Mouse (Mus musculus): Measurements from ENCODE around the gene Tead3.

Tead3 gene

DNA sequence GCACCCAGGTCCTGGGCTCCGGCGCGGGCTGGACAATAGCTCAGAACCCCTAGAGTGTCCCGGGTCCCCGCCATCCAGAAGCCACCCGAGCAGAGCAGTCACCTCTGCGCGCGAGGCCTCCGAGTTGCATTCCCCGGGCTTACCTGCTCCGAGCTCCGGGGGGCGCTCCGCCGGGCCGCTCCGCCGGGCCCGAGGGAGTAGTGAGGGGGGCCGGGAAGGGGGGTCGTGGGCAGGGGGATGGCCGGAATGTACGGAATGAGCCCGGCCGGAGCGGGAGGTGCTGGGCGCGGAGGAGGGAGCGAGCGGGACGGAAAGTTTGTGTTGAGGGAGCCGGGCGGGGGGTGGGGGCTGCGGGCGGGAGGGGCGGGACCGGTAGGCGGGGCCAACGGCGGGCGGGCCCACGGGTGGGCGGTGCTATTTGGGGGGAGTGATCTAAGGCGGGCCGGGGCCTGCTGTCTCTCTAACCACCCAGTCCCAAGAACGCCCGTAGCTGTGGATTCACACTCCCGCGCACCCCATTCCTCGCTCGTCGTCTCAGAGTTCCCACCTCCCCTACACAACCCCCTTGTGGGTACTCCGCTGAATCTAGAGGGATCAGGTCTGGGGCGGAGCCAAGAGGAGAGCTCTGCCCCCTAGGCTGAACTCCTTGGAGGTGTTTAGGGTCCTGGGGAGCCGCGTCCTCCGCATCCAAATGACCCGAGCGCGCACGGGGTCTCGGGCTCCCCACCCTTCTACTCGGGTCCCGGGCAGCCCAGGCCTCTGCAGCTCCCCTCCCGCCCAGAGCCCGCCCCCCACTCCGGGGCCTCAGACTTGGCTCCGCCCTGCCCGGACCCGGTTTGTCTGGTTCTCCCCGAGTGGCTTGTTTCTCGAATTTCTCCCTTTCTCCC, at the start of gene Tead3:
Tead3 (minus strand) TSS at position 352 of the 887 bp plus-strand sequence.
- peak; percentile 82 for DNase-seq (ENCODE audit: low spot score)

DNA sequence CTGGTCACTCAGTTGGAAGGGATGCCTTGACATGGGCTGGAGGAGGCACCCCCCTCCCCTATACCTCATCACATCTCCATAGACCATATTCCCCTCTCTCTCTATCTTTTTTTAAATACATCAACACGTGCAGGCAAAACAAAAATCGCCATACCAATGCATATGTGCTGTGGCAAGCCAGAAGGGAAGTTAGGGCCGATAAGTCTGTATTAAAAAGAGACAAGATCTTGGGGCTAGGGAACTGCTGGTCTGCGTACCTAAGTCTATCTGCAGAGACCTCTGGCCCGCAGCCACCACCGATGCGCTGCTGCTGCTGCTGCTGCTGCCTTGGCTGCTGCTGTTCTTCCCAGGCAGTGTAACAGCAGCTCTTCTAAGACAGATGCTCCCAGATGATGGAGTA, 44.4 kb upstream of the Tead3 start:
- no peak for DNase-seq (ENCODE audit: low spot score)

DNA sequence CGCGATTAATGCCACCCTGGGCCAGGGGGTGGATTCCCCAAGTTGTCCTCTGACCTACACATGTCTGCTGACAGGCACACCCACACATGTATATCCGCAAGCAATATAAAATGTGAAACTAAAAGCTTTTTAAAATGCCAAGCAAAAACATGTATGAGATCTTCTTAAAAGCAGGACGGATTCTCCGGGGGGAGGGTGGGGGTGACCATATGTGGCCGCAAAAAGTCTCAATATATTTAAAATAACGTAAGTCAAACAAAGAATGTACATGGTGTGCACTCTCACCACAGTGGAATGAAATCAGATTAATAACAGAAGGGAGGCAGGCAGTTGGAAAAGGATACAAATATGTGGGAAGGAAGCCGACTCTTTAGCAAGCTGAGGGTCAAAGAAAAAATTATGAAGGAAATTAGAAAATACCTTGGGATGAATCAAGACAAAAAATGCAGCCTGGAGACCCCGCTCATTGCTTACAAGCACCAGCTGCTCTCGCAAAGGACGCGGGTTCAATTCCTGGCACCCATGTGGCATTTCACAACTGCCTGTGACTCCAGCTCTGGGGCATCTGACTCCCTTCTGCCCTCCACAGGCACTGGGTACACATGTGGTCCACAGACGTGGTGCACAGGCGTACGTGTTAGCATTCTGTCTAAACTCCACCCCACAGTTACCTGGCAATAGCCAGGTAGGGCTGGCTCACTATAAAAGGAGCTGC, 43.6 kb upstream of the Tead3 start:
- DNase-seq (ENCODE audit: low spot score) = no peak

DNA sequence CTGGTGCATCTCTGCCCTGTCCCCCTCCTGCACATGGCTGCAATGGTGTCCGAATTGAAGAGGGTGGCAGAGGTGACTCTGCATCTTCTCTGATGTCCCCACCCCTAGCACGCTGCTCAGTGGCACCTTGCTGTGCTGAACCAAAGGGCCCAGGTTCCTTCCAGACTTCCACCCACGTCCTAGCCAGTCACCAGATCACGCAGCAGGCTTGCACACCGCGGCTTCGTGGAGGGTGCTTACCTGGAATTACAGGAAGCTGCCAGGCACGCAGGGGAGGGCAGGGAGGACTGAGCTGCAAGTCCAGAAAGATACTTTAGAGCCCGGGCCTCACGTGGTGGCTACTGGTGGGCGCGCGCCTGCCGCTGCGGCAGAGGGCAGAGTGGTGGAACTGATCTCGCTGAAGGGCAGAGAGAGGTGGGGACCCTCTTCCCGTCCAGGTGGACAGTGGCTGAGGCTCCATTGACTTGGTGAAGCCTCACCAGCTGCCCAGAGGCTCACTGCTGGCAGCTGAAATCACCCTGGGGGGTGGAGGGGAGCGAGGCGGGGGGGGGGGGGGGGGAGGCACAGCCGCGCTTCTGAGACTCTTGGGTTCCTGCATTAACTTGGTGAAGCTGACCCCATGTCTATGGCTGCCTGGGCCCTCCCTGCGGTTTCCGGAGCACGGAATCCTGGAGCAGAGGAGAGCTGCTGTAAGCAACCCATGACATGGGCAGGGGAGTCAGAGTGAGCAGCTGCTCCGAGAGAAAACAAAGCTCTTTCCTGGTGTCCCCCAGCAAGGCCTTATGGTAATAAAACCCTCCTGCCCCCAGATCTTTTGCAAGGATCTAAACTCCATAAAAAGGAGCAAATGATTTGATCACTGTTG, 41.2 kb upstream of the Tead3 start:
- DNase-seq (ENCODE audit: low spot score) = no peak

DNA sequence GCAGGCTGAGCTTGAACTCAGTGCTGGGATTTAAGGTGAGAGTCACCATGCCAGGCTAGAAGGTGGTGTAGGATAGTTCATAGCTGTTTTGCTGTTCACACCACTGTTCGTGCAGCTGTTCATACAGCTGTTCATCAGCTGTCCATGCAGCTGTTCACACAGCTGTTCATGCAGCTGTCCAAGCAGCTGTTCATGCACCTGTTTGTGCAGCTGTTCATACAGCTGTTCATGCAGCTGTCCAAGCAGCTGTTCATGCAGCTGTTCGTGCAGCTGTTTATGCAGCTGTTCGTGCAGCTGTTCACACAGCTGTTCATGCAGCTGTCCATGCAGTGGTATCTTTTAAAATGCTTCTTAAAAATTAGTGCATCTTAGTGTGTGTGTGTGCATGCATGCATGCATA, 37.9 kb upstream of the Tead3 start:
- no peak for DNase-seq (ENCODE audit: low spot score)

DNA sequence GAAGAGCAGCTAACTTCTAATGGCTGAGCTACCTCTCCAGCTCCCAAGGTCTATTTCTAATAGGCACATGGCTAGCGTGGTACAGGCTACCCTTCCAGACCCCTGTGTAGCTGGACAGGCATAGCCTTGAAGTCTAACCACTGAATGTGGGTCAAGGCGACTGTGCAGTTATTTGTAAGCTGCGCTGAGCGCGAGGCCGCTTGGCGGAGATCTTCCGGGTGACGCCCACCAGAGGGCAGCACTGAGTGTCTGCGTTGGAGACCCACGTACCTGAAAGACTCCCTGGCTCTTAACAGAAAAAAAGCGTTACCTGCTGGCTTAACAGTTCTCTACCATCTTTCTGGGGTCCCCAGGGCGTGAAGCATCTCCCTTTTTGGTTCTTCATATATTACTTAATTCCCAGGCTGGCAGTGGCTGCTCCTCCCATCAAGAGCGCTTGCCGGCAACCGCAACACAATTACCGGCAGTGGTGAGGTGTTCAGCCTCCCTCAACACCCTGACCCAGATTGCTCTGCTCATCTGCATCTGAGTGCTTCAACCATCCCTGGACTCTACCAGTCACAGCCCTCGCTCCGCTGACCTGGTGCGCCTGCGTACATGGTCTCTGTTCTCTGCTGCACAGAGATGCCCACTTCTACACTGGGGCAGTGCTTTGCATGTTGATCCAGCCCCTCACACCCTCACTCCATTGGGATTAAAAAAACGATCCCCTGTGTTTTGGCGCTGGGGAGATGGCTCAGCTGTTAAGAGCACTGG, 35.7 kb upstream of the Tead3 start:
- DNase-seq (ENCODE audit: low spot score) = peak; percentile 84

DNA sequence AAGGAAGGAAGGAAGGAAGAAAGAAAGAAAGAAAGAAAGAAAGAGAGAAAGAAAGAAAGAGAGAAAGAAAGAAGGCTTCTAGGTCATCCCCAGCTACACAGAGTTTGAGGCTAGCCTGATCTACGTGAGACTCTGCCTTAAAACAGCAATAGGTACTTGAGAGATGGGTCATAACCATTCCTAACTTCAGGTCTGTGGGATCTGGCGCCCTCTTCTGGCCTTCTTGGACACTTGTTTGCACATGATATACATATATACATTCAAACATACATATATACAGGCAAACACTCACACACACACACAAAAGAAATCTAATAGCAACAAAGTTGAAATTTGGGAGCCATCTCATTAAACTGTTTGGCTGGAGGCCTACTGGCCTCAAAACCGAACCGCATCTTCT, 33.7 kb upstream of the Tead3 start:
- DNase-seq (ENCODE audit: low spot score) = no peak

DNA sequence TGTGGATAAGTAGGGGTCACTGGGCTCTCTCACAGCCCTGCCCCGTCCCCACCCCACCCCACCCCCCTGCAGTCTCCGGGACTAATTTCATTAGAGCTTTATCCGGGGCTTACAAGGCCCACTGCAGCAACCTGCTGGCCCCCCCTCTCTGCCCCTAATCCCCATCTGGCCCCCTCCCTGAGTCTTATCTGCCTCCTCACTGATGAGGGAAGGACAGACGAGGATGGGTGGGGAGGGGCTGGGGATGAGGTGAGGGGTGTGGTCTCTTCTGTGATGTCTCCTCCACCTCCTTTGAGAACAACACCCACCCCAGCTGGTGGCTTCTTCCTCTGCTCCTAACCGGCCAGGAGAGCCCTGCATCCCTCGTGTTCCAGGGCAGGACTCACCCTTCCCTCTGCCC, 29.6 kb upstream of the Tead3 start:
- no peak for DNase-seq (ENCODE audit: low spot score)

DNA sequence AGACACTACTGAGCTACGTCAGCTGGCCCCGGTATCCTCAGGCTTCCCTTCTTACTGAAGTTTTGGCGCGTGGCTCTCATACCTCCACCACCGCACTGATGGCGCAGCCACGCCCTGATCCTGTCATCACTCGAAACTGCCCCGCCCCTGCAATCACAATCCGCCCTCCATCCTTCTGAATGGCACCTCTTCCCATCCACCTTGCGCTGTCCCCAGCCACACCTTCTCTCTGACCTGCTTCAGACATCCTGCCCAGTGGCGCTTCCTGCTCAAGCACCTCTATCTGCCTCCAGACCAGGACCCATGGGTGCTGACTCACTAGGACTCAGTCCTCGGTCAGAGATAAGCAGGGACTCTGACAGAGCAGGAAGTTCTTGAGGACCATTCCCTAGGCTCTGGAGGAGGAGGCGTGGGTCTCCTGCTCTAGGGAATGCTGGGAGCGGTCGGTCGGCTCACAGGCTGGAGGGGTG, 25.0 kb upstream of the Tead3 start:
- no peak for DNase-seq (ENCODE audit: low spot score)

DNA sequence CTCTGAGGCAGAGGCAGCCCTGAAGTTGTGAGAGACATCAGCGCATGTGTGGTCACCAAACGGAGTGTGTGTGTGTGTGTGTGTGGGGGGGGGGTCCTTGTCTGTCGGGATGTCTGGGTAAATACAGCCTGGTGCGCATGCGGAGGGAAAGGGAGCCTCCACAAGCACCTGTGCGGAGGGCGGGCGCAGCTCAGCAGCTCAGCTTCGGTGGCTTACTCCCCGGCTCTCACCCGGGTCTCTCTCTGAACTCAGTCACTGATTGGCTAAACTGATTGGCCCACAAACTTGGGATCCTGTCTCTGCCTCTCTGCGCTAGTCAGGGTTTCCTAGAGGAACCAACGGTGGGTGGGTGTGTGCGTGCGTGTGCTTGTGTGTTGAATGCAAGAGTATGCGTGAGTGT, 23.9 kb upstream of the Tead3 start:
- no peak for DNase-seq (ENCODE audit: low spot score)

DNA sequence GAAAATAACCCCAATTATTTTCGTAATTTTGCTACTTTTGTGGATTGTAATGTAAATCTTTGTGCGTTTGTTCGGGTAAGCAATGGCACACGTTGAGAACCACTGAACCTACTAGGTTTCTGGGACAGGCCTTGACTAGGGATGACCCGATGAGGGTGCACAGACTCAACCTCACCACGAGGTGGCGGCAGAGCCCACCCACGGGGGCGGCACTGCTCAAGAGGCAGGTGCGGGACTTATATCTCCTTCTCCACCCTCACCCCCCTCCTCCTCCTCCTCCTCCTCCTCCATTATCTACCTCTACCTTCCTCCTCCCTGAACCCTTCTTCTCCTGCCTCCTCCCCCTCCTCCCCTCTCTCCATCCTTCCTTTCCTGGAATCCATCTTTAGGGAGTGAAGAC, 23.2 kb upstream of the Tead3 start:
- DNase-seq (ENCODE audit: low spot score) = peak; percentile 57

DNA sequence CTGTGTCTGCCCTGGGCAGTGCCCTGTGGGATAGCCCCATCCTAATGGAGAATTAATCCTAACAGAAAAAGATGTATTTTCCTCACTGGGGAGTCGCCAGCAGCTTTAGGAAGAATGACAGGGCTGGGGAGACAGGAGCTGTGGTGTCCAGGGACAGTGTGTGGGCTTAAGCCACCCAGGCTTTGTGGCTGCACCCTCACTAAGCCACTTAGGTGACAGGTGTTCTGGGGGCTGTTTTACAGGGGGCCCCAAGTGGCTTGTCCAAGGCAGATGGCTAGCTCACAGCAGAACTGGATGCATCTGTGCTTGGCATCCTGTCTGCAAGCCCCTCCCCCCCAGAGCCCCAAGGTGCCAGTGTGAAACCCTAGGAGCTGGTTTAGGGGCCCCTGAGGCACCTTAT, 21.3 kb upstream of the Tead3 start:
- no peak for DNase-seq (ENCODE audit: low spot score)

DNA sequence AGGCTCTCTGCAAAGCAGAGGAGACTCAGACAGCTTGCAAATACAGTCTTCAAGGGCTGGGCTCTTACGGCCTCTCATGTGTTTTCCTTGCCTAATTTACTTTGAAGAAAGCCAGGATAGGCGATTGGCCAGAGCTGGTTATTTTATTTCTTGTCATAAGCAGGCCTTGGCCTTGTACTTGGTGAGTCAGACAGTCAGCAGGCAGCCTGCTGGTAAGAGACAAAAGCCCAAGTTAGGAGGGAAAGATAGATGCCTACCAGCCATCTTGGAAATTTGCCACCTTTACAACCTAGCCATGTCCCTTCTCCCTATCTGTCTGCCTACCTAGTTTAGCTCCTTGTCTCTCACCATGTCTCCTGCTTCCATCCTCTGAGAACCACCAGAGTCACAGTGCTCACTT, 20.7 kb upstream of the Tead3 start:
- DNase-seq (ENCODE audit: low spot score) = no peak

DNA sequence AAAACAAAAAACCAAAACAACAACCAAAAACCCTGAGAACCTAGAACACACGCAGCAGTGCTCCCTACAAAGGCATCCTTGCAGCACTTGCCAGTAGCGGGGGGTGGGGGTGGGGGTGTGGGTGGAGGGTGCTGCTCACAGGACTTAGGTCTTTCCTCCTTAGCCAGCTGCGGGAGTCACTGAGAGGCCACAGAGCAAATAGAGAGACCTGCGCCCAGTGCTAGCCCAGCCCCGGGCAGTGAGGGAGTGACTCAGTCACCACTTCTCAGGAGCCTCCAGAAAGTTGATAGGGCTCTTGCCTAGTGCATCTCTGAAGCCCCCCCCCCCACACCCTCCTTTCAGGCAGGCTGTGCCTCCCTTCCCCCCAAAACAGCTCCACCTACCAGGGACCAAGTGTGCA, 18.4 kb upstream of the Tead3 start:
- no peak for DNase-seq (ENCODE audit: low spot score)

DNA sequence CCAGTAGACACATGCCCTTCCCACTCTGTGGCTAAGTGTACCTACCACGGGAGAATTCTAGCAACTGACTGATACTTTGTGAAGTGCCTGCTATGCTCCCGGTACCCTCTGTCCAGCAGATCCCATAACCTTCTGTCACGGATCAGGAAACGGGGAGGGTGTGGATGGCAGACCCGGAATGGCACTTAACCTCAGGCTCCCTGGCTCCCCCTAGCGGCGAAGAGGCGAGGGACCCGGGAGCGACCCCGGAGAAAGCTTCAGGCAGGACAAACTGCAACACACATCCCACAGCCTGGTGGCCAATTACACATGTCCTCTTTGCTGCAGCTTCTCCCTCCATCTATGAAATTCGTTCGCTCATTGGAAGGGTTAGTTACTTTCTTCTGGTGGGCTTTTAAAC, 17.8 kb upstream of the Tead3 start:
- peak; percentile 79 for DNase-seq (ENCODE audit: low spot score)

DNA sequence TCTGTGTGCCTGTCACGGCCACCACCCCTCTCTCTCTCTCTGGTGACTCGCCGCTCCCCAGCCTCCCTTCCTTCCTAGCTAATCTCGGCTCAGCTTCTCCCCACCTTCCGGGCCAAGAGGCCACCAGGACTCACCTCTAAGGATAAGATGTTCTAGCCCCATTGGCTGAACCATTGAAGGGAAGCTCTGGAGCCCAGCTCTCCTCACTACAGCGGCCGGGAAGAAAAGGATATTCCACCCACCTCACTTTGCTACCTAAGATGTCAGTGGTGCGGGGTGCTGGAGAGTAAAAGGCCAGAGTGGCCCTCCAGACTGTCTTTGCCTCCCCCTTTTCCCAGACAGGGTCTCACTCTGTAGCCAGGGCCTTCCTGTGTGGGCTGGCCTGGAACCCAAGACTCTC, 14.5 kb upstream of the Tead3 start, which contains the start of gene Tulp1:
Tulp1 (minus strand) TSS at position 101 of the 400 bp plus-strand sequence.
- no peak for DNase-seq (ENCODE audit: low spot score)

DNA sequence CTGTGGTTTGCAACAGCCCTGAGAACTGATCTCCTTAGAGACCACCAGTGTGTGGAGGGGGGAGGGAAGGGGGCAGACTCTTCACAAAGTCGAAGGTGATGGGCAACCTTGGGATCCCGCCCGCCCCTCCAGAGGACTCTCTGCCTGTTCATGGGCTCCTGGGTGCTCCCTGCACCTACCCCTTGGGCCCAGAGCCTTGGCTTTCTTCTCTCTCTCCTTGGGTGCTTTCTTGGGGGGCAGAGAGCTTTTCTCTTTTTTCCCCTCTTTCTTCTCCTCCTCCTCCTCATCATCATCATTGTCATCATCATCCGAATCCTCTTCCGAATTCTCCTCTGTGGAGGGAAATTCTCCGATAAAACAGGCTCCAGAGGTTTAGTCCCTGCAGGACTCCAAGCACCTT, 12.9 kb upstream of the Tead3 start:
- DNase-seq (ENCODE audit: low spot score) = no peak

DNA sequence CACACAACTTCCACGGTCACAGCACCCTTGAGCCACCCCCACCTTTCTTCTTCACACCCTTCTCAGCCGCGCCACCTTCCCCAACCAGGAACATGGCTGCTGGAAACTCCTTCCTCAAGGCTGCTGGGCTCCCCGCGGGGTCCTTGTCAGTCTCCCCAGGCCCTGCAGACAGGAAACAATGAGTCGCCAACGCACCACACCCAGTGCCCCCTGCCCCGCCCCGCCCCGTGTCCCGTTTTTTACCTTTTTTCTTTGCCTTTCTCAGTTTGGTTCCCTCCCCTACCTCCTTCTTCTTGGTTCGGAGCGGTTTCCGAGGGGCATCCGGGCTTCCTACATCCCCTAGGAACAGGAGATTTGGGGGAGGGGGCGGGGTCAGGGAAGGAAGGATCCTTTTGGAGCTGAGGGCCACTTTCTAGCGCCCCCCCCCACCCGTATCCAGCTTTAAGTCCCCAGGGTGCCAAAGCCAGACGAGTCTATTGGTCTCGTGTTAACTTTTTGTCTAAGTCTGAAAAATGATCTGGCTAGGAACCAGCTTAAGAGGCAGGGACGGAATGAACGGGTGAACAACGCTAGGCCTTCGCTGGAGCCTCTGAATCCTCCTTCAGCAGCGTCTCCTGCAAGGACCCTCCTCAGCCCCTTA, 12.2 kb upstream of the Tead3 start:
- no peak for DNase-seq (ENCODE audit: low spot score)

DNA sequence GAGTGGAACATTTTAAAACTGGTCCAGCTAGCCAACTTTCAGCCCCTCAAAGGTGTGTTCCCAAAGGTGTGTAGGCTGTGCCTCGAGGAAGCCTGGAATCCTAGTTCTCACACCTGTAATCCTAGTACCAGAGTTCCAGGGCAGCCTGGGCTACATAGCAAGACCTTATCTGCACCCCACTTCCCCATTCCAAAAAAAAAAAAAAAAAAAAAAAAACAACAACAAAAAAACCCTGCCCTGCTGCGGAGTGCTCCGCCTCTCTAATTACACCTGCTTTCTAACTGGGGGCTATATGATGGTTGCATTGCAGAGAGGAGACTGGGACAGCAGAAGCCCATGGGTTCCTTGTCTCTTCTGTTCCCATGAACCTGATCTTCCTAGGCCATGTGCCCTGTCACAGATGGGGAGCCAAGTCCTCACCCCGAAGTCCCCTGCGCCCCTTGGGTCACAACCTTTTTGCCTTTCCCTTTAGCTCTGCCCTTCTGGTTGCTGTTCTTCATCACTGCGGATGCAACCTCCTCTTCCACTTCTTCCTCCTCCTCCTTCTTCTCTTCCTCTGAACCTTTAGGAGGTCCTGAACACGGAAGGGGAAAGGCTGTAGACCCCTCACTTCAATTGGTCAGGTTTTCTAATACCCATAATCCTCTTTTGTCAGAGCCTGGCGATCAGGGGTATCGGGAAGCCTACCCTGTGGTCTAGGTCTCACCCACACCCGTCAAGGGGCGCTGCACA, 11.5 kb upstream of the Tead3 start:
- DNase-seq (ENCODE audit: low spot score) = no peak

DNA sequence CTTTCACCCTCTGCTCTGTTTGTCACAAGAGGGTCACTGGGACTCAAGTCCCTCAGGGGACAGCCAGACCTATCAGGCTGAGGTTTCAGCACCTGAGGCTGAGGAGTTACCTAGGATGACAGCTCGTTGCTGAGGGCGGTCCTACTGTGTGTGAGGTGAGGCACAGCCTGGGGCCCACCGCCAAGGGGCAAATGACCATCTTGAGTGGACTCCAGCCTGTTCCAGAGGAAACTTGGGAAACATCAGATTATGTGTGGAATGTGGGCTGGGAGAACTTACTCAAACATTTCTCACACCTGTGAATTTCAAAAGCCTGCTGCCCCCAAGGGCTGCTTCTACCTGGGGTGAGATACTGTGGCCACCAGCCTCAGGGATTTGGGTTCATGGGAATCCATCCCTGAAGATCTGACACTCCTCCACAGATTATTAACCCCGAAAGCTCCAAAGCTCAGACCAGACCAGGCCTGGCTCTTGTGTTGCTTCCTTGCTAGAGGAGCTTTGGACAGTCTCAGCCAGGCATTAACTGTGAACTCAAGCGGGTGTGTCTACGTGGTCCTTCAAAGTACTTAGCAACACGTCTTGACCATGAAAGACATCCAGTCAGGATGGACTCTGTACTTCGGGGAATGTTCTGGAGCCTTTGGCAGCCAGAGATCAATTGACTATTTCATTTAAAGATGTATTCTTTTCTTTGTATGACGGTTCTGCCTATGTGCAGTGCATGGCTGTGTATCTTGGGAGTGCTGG, 10.1 kb upstream of the Tead3 start:
- DNase-seq (ENCODE audit: low spot score) = no peak

All from ovary, postnatal 36 days (tissue).